In the genomic region with DNA sequence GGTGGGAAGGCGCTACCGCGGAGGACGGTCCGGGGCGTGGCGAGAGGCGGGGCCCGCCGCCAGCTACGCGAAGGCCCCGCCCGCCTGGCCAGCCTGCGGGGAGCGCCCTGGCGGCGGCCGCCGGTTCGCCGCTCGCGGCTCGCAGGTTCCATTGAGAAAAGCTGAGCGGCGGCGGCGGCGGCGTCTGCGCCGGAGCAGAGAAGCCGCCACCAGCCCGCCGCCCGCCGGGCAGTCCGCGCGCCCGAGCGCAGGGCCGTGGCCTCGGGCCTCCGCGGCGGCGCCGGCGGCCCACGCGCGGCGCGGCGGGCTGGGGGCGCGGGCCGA, we compare ENCODE assay signal across 8 mouse cellular contexts. TPM values are rescaled to one million over a fixed set of nuclear protein-coding genes. Genes with fewer than 3 reads are reported as not detected.
DNase-seq lines count a peak whose midpoint lies in the region; ATAC-seq and TF ChIP-seq lines count a peak whose summit lies in the region.

Gene Zfpm1, plus strand, starts transcription at position 107 of the 324 bp plus-strand sequence.

- H3K27ac ChIP-seq in gastrocnemius, adult 2 months = peak within 1 kb of the TSS; percentile 94
- 0 out of 2 replicates have a peak within 1 kb of the TSS, but pooled peaks have one; percentile 7 for H3K27ac ChIP-seq in ES-Bruce4 (ENCODE audit: insufficient read depth, low read length)
- H3K27ac ChIP-seq in forebrain, embryonic 13.5 days = peak within 1 kb of the TSS; percentile 51
- H3K27ac ChIP-seq in intestine, embryonic 16.5 days (ENCODE audit: low read length) = peak within 1 kb of the TSS; percentile 87
- H3K27ac ChIP-seq in midbrain, embryonic 14.5 days (replicated peaks; ENCODE audit: low read depth, low read length) = peak within 1 kb of the TSS; percentile 61

- no peaks in the 10 kb centered on the region for H3K36me3 ChIP-seq in ES-Bruce4 (ENCODE audit: control insufficient read depth, insufficient read depth, low read length, poor library complexity, severe bottlenecking)
- no peaks in the 10 kb centered on the region for H3K36me3 ChIP-seq in forebrain, embryonic 13.5 days (ENCODE audit: poor library complexity, severe bottlenecking)
- H3K36me3 ChIP-seq in intestine, embryonic 16.5 days (ENCODE audit: control insufficient read depth, insufficient read depth, low read length) = no peaks in the 10 kb centered on the region
- no peaks in the 10 kb centered on the region for H3K36me3 ChIP-seq in midbrain, embryonic 14.5 days (ENCODE audit: control insufficient read depth, insufficient read depth, low read length)

- peak within 1 kb of the TSS; percentile 97 for H3K4me2 ChIP-seq in forebrain, embryonic 13.5 days
- peak within 1 kb of the TSS; percentile 93 for H3K4me2 ChIP-seq in intestine, embryonic 16.5 days (ENCODE audit: low read depth, low read length)
- H3K4me2 ChIP-seq in midbrain, embryonic 14.5 days (ENCODE audit: low read length) = peak within 1 kb of the TSS; percentile 98

- peak; percentile 26; the same call in 1 of the 2 replicates for TF ChIP-seq CTCF in gastrocnemius, adult 2 months (IDR thresholded peaks at IDR 0.05)
- TF ChIP-seq CTCF in ES-Bruce4 (IDR thresholded peaks at IDR 0.05; ENCODE audit: low read depth, low read length) = no peak

- intact Hi-C loops in gastrocnemius, adult 2 months (cut with DNase I) = loop anchor here (2.0 kb wide), 1 partner anchor 51 kb away; no protein-coding TSS in a partner anchor

- H3K4me1 ChIP-seq in ES-Bruce4 (ENCODE audit: control insufficient read depth, insufficient read depth, low read length) = peaks cover 5% of the 10 kb centered on the region
- peaks cover 42% of the 10 kb centered on the region for H3K4me1 ChIP-seq in forebrain, embryonic 13.5 days
- H3K4me1 ChIP-seq in intestine, embryonic 16.5 days (ENCODE audit: control insufficient read depth, insufficient read depth, low read length) = peaks cover 42% of the 10 kb centered on the region
- H3K4me1 ChIP-seq in midbrain, embryonic 14.5 days (ENCODE audit: control insufficient read depth, insufficient read depth, low read length) = peaks cover 32% of the 10 kb centered on the region

- ATAC-seq in forebrain, embryonic 13.5 days = no peak
- no peak for ATAC-seq in intestine, embryonic 16.5 days
- 0 out of 2 replicates have a peak, but pooled peaks have one; percentile 16 for ATAC-seq in midbrain, embryonic 14.5 days (ENCODE audit: low FRiP score, low TSS enrichment)

- peaks cover 13% of the 10 kb centered on the region for H3K27me3 ChIP-seq in ES-Bruce4 (ENCODE audit: control insufficient read depth, insufficient read depth, low read length, poor library complexity, severe bottlenecking)
- H3K27me3 ChIP-seq in forebrain, embryonic 13.5 days = peaks cover 42% of the 10 kb centered on the region
- no peaks in the 10 kb centered on the region for H3K27me3 ChIP-seq in intestine, embryonic 16.5 days (replicated peaks; ENCODE audit: control insufficient read depth, insufficient read depth, low read length)
- H3K27me3 ChIP-seq in midbrain, embryonic 14.5 days (ENCODE audit: control insufficient read depth, insufficient read depth, low read length) = 0 out of 2 replicates have a peak, but pooled peaks cover 4% of the 10 kb centered on the region

- TF ChIP-seq POLR2A in ES-Bruce4 (IDR thresholded peaks at IDR 0.05; ENCODE audit: insufficient read depth, low read length) = no peak

- no peaks in the 10 kb centered on the region for H3K9me3 ChIP-seq in ES-Bruce4 (replicated peaks; ENCODE audit: control insufficient read depth, insufficient read depth, low read length, poor library complexity, severe bottlenecking)
- H3K9me3 ChIP-seq in forebrain, embryonic 13.5 days (replicated peaks) = no peaks in the 10 kb centered on the region
- no peaks in the 10 kb centered on the region for H3K9me3 ChIP-seq in intestine, embryonic 16.5 days (ENCODE audit: control insufficient read depth, low read length)
- no peaks in the 10 kb centered on the region for H3K9me3 ChIP-seq in midbrain, embryonic 14.5 days (ENCODE audit: control insufficient read depth, low read length)

- DNase-seq in gastrocnemius, adult 2 months = no peak
- no peak for DNase-seq in gastrocnemius, postnatal 25 days
- no peak for DNase-seq in midbrain, embryonic 14.5 days
- DNase-seq in B cell, adult 2 months = no peak
- no peak for DNase-seq in cerebellum, adult 11-12 months

- H3K4me3 ChIP-seq in gastrocnemius, adult 2 months = peak within 1 kb of the TSS; percentile 89
- peak within 1 kb of the TSS; percentile 78 for H3K4me3 ChIP-seq in ES-Bruce4 (ENCODE audit: low read depth, low read length)
- H3K4me3 ChIP-seq in forebrain, embryonic 13.5 days = peak within 1 kb of the TSS; percentile 61
- H3K4me3 ChIP-seq in intestine, embryonic 16.5 days (ENCODE audit: low read length) = peak within 1 kb of the TSS; percentile 82
- H3K4me3 ChIP-seq in midbrain, embryonic 14.5 days (replicated peaks; ENCODE audit: low read depth, low read length) = peak within 1 kb of the TSS; percentile 59

- 0% methylated on average over 25 of the region's 60 CpGs for WGBS in forebrain, embryonic 13.5 days
- 0% methylated on average over 18 of the region's 60 CpGs for WGBS in intestine, embryonic 16.5 days
- under 1% methylated on average over 44 of the region's 60 CpGs for whole genome bisulfite sequencing in midbrain, embryonic 14.5 days

- TF ChIP-seq EP300 in ES-Bruce4 (IDR thresholded peaks at IDR 0.05; ENCODE audit: insufficient read depth, low read depth, low read length) = no peak

- peak within 1 kb of the TSS; percentile 89 for H3K9ac ChIP-seq in ES-Bruce4 (ENCODE audit: low read depth, poor library complexity, severe bottlenecking)
- peak within 1 kb of the TSS; percentile 75 for H3K9ac ChIP-seq in forebrain, embryonic 13.5 days
- peak within 1 kb of the TSS; percentile 87 for H3K9ac ChIP-seq in intestine, embryonic 16.5 days (ENCODE audit: low read depth, low read length)
- peak within 1 kb of the TSS; percentile 71 for H3K9ac ChIP-seq in midbrain, embryonic 14.5 days (replicated peaks; ENCODE audit: low read length)

RNA-seq across cellular contexts. Expression of gene Zfpm1, which starts in this region (rescaled TPM):
- 1 to 10 TPM; 6.6 to 8.8 TPM for total RNA-seq in gastrocnemius, adult 2 months (2021)
- total RNA-seq in gastrocnemius, postnatal 25 days (2021) = 1 to 10 TPM; 8.5 to 8.8 TPM
- 15.5 and 16.8 TPM in 2 replicates for polyA plus RNA-seq in ES-Bruce4 (2011; ENCODE audit: insufficient read depth, insufficient read length, low read depth, missing spikeins)
- polyA plus RNA-seq in forebrain, embryonic 13.5 days (2015; fragmentation: Nextera tagmentation; extraction: Ambion mirVana) = 0.48 and 0.49 TPM in 2 replicates
- 2.6 and 2.7 TPM in 2 replicates for polyA plus RNA-seq in intestine, embryonic 16.5 days (2015; fragmentation: Nextera tagmentation; extraction: Ambion mirVana)
- polyA plus RNA-seq in midbrain, embryonic 14.5 days (2014; fragmentation: Nextera tagmentation; extraction: Ambion mirVana) = 2.3 TPM in 2 replicates

Comparison
In these comparisons a context has a peak if more than half of its experiments do, and no peak if none do; other contexts are left out.
1. H3K27ac ChIP-seq: peak in every context shown above with its lines; median percentile 94 in gastrocnemius, adult 2 months; 87 in intestine, embryonic 16.5 days; 61 in midbrain, embryonic 14.5 days; 51 in forebrain, embryonic 13.5 days; 7 in ES-Bruce4.